Mouse (Mus musculus): ENCODE data around the gene Fscn2. TPM values are rescaled to one million over a fixed set of nuclear protein-coding genes. Genes with fewer than 3 reads are reported as not detected.

Fscn2 gene
- 0.29 TPM in 1 of 2 replicates, not detected in the other for total RNA-seq (2014; rRNA removed)
- 1.9 and 2.0 TPM in 2 replicates for polyA plus RNA-seq (2015; fragmentation: Nextera tagmentation; extraction: Ambion mirVana)

DNA sequence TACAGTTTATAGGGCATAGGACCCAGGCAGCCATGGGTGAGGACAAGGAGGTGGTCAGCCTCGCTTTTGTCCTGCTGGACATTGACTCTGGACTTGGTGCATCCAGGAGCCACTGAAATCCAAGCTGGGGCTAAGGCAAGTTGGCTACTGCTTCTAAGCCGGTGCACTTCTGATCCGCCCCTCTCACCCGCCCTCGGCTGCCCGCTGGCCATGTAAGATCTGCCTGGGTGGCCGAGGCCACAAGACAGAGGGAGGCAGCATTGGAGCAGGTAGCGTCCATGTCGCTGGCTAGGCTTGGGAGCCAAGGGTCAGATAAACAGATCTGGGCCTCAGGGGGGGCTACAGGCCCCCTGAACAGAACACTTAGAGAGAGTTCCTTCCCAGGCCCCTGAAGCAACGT lies at the start of gene Fscn2:
Fscn2 (plus strand) TSS at position 240 of the 400 bp plus-strand sequence.
- no peak for TF ChIP-seq CTCF (IDR thresholded peaks at IDR 0.05; ENCODE audit: low read depth)
- peaks cover 19% of the 10 kb centered on the region for H3K4me1 ChIP-seq (ENCODE audit: insufficient read depth)
- 69% methylated on average over 10 of the region's 10 CpGs for WGBS
- H3K4me3 ChIP-seq (ENCODE audit: low read depth, low read length) = no peak within 1 kb of the TSS
- no peaks in the 10 kb centered on the region for H3K36me3 ChIP-seq (ENCODE audit: insufficient read depth)
- no peak within 1 kb of the TSS for H3K4me2 ChIP-seq (ENCODE audit: low read depth)
- no peak within 1 kb of the TSS for H3K27ac ChIP-seq (ENCODE audit: low read depth, low read length)
- DNase-seq (no peak), ATAC-seq (no peak)
- no peaks in the 10 kb centered on the region for H3K27me3 ChIP-seq (ENCODE audit: insufficient read depth, low read length)
- no peak within 1 kb of the TSS for H3K9ac ChIP-seq
- H3K9me3 ChIP-seq (ENCODE audit: low read length) = no peaks in the 10 kb centered on the region

DNA sequence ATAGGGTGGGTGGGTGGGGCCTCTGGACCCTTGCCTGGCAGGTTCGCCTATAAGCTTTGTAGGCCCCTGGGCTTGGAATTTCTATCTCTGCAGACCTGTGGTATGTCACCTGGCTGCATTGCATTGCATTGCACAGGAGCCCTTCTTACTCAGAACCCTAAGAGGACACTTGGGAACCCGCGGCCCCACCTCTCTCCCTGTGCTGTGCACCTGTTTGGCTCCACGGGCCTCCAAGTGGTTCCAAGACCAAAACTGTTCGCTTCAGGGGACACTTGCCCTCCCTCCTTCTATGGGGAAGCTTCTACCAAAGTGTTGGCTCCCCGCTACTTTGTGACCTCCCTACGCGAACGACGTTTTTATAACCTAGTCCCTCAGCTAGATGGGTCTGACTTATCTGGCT lies 49.8 kb upstream of the Fscn2 start:
- no peaks in the 10 kb centered on the region for H3K36me3 ChIP-seq (ENCODE audit: insufficient read depth)
- no peak for TF ChIP-seq CTCF (IDR thresholded peaks at IDR 0.05; ENCODE audit: low read depth)
- no peaks in the 10 kb centered on the region for H3K27me3 ChIP-seq (ENCODE audit: insufficient read depth, low read length)
- H3K4me2 ChIP-seq (ENCODE audit: low read depth) = peak overlapping the region; percentile 91
- H3K4me1 ChIP-seq (ENCODE audit: insufficient read depth) = peaks cover 18% of the 10 kb centered on the region; the same call in 1 of the 2 replicates
- no peak for DNase-seq
- peak overlapping the region; percentile 68; the same call in 1 of the 2 replicates for H3K9ac ChIP-seq
- no peak for ATAC-seq
- H3K27ac ChIP-seq (ENCODE audit: low read depth, low read length) = peak overlapping the region; percentile 81
- peak overlapping the region; percentile 41 for H3K4me3 ChIP-seq (ENCODE audit: low read depth, low read length)
- 54% methylated on average over 10 of the region's 10 CpGs for WGBS
- no peaks in the 10 kb centered on the region for H3K9me3 ChIP-seq (ENCODE audit: low read length)

DNA sequence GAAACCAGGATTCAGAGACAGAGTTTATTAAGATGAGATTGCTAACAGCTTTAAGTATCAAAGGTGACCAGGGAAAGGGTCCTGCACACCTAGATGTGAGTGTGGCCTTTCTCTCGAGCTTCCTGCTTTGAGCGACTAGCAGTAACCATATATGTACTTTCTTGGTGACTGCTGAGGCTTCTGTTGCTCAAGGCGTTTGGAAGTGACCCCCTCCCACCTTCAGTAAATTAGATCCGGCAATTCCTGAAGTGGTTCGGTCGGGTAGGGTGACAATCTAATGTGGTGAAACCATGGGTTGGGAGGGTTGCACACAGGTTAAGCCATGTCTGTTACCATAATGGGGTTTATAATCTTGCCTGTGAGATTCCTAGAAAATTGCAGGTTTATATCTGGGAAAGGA lies 49.3 kb upstream of the Fscn2 start:
- 83% methylated on average over 6 of the region's 6 CpGs for WGBS
- ATAC-seq (no peak), DNase-seq (no peak)
- H3K4me1 ChIP-seq (ENCODE audit: insufficient read depth) = peaks cover 18% of the 10 kb centered on the region; the same call in 1 of the 2 replicates
- no peaks in the 10 kb centered on the region for H3K36me3 ChIP-seq (ENCODE audit: insufficient read depth)
- H3K4me2 ChIP-seq (ENCODE audit: low read depth) = no peak overlapping the region
- H3K4me3 ChIP-seq (ENCODE audit: low read depth, low read length) = no peak overlapping the region
- H3K27ac ChIP-seq (ENCODE audit: low read depth, low read length) = no peak overlapping the region
- H3K9me3 ChIP-seq (ENCODE audit: low read length) = no peaks in the 10 kb centered on the region
- H3K9ac ChIP-seq = no peak overlapping the region
- H3K27me3 ChIP-seq (ENCODE audit: insufficient read depth, low read length) = no peaks in the 10 kb centered on the region
- no peak for TF ChIP-seq CTCF (IDR thresholded peaks at IDR 0.05; ENCODE audit: low read depth)

DNA sequence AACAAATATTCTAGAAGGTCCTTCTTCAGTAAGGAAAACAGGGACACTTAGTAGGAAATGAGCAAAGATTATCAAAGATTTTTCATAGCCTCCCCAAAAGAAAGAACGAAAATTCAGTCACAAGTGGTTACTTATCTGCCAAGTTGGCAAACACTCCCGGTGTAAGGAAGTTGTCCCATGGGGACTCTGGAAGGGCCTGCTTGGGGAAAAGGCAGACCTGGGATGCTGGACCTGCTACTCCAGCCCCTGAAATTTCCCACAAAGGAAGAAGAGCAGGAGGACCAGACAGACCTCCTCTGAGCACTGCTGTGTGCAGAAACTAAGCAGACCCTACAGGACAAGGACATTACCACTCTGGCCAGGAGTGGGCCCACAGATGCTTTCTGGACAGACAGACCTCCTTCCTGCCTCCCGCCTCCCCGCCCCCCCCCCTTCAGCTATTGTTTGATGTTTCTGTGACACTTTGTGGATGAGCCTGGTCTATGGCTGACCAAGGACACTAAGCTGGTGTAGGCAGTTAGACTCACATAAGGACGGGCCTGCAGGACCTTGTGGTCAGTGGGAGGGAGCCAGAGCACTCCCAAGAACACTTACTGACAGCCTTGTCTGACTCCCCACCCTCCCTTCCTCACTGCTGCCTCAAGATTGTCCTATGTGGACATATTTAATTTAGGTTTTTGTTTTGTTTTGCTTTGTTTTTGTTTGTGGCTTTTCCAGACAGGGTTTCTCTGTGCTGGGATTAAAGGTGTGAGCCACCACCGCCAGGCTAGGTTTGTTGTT lies 47.2 kb upstream of the Fscn2 start:
- Histone ChIP-seq H3K27me3 (ENCODE audit: insufficient read depth, low read length) (no peaks in the 10 kb centered on the region), H3K27ac (ENCODE audit: low read depth, low read length) (no peak overlapping the region), H3K9ac (no peak overlapping the region), H3K4me2 (ENCODE audit: low read depth) (no peak overlapping the region), H3K4me1 (ENCODE audit: insufficient read depth) (peaks cover 18% of the 10 kb centered on the region; the same call in 1 of the 2 replicates), H3K4me3 (ENCODE audit: low read depth, low read length) (no peak overlapping the region), H3K9me3 (ENCODE audit: low read length) (no peaks in the 10 kb centered on the region), H3K36me3 (ENCODE audit: insufficient read depth) (no peaks in the 10 kb centered on the region)
- ATAC-seq (no peak), DNase-seq (no peak)
- WGBS = 56% methylated on average over 6 of the region's 6 CpGs
- TF ChIP-seq CTCF (IDR thresholded peaks at IDR 0.05; ENCODE audit: low read depth) = no peak

DNA sequence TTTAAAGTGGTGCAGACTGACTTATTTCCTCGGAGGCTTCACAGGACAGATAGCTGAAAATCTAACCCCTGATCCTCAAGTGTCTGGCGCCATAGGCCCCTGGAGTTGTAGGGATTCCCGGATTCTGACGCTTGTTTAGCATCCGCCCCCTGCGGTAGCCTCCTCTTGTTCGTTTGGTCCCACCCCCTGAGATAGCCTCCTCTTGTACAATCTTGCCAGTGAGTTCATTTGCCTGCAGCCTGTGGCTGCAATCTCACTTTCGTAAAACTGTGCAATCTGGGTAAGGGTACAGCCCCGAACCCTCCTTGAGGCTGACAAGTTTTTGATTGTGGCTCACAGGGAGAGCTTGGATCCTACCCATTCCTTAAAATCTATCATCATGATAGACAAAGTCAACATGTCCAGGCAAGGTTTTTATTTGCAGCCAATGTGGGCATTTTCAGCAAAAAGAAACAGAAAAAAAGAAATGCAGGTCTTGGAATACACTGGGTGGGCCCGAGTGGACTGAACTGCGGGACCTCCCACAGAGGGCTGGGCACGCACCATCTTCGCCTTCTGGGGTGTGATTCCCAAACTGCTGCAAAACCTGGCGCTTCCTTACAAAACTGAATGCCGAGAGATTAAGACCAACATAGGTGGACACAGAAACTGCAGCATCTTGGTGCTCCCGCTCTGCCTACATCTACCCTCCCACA lies 46.5 kb upstream of the Fscn2 start:
- DNase-seq (no peak), ATAC-seq (no peak)
- WGBS = 31% methylated on average over 16 of the region's 16 CpGs

DNA sequence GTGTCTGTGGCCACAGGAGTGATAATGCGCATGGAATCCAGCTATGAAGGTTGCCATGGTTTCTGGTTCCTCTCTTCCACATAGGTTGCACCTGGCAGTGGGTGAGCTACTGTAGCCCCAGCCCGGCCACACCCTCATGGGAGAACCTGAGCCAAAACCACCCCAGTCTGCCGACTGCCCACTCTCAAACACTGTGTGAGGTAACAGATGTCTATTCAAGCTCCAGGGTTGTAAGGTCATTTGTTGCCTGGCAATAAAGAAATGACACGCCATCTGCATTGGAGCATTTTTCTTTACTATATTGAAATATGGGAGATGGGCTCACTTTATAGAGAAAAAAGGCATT lies 45.9 kb upstream of the Fscn2 start:
- TF ChIP-seq CTCF (IDR thresholded peaks at IDR 0.05; ENCODE audit: low read depth) = no peak
- H3K9me3 ChIP-seq (ENCODE audit: low read length) = no peaks in the 10 kb centered on the region
- peaks cover 16% of the 10 kb centered on the region; the same call in 1 of the 2 replicates for H3K4me1 ChIP-seq (ENCODE audit: insufficient read depth)
- WGBS = 12% methylated on average over 4 of the region's 4 CpGs
- peak overlapping the region; percentile 75 for H3K9ac ChIP-seq
- peak overlapping the region; percentile 44 for H3K4me3 ChIP-seq (ENCODE audit: low read depth, low read length)
- no peaks in the 10 kb centered on the region for H3K36me3 ChIP-seq (ENCODE audit: insufficient read depth)
- H3K4me2 ChIP-seq (ENCODE audit: low read depth) = peak overlapping the region; percentile 87
- DNase-seq (no peak), ATAC-seq (no peak)
- peak overlapping the region; percentile 93 for H3K27ac ChIP-seq (ENCODE audit: low read depth, low read length)
- no peaks in the 10 kb centered on the region for H3K27me3 ChIP-seq (ENCODE audit: insufficient read depth, low read length)

More for the DNA sequence above, 46.5 kb upstream of the Fscn2 start:
- H3K4me1 ChIP-seq (ENCODE audit: insufficient read depth) = peaks cover 18% of the 10 kb centered on the region; the same call in 1 of the 2 replicates
- no peaks in the 10 kb centered on the region for H3K36me3 ChIP-seq (ENCODE audit: insufficient read depth)
- H3K4me2 ChIP-seq (ENCODE audit: low read depth) = peak overlapping the region; percentile 87
- no peaks in the 10 kb centered on the region for H3K27me3 ChIP-seq (ENCODE audit: insufficient read depth, low read length)
- peak overlapping the region; percentile 75 for H3K9ac ChIP-seq
- no peak for TF ChIP-seq CTCF (IDR thresholded peaks at IDR 0.05; ENCODE audit: low read depth)
- H3K27ac ChIP-seq (ENCODE audit: low read depth, low read length) = peak overlapping the region; percentile 93
- no peaks in the 10 kb centered on the region for H3K9me3 ChIP-seq (ENCODE audit: low read length)
- no peak overlapping the region for H3K4me3 ChIP-seq (ENCODE audit: low read depth, low read length)
